Mouse (Mus musculus) frontal cortex, adult (tissue): Measurements from ENCODE around the gene Nuf2.

Source experiments
- ATAC-seq: cut with Nextera tagmentation; 2 replicates; pipeline ENCODE4 v1.9.2; 2017; ENCODE audit warnings: mild to moderate bottlenecking, moderate library complexity, mixed read lengths; ENCODE audit not compliant: low TSS enrichment

The Nuf2 gene

DNA sequence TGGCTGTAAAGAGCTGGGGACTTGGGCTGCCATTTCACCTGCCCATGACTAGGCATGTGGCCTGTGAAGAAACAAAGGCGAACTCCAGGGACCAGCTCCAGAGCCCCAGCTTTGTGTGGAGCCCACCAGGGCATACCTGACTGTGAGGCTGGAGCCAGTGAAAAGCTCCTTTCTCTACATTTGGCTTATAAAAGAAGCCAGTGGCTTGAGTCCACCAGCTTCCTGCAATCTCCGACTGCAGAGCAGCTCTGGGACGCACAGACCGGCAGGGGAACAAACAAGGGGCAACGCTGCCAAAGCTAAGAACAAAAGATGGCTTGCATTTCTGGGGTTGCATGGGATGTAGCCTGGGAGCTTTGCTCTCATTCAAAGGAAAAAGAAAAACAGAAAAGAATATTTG is 63.5 kb downstream of the Nuf2 start:
- ATAC-seq = peak; percentile 50

DNA sequence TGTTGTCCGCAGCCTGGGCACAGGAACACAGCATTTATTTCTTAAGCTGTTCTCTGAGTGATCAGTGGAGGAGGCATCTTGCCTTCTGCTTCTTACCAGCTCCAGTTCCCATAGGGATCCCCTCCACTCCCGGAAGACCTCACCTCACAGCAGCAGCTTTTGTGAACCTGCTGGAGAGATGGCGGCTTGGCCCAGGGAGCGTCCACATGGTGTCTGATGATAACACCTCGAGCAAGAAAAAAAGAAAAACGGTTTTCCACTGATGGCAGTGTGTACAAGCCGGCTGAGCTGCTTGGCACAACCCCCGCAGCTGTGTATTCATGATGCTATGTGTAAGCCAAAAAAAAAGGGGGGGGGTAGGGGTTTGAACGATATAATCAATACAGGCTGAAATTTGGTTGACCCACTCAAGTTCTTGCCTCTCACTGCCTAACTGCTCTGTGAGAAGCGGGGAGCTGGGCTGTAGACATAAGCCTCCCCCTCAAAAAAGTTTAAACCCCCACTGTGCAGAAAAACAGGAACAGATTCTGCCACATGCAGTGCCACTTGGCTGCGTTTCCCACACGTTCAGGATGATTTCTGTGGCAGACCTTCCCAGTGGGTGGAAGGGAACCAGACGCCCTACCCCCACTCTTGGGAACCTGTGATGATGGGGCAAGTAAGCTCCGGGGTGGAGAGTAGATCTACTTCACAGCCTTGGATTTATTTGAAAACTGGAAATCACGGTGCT is 68.7 kb downstream of the Nuf2 start:
- ATAC-seq = peak; percentile 78

DNA sequence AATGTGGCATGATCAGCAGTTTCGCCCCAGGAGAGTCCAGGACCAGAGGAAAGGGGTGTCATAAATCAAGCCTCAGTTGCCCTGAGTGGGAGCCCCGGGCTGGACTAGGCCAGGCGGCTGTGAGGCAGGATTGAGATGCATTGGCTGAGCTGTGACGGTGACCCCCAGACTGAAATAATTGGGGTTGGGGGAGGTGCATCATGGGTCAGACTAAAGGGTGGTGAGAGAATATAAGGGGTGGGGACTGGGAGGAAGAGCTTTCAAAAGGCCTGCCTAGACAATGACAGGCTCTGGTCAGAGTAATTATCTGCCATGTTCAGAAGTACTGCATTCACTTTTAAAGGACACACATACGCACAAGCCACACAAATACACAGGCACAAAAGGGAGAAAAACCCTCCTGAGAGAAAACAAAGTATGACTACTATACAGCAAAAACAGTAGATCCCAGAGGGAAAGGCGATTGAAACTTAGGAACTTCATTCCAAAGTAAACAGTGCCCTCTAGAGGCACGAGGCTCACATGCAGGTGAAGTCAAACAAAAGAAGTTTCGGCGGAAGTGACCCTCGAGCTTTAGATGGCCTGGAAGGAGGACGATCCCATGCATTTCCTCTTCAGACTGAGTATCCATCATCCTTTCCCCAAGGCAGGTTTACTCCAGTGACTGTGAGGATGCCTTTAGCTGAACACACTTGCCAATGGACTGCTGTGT is 72.0 kb downstream of the Nuf2 start:
- peak; percentile 65 for ATAC-seq
